Mouse (Mus musculus): ENCODE measurements at regions not wholly inside any gene's neighbourhood (a gene's known extent, or its start where the extent isn't known, plus 50 kb on each side); places are given as distances from the start of the nearest gene placed in this dataset.

- H3K27ac ChIP-seq: no peak overlapping the region
- DNase-seq (ENCODE audit: low spot score): no peak
- no peaks in the 10 kb centered on the region for H3K27me3 ChIP-seq (ENCODE audit: low read depth, poor library complexity, severe bottlenecking)
- 81% methylated on average over 3 of the region's 3 CpGs for WGBS
- H3K4me3 ChIP-seq: no peak overlapping the region
- H3K9me3 ChIP-seq (replicated peaks): no peaks in the 10 kb centered on the region
- peaks cover 4% of the 10 kb centered on the region for H3K4me1 ChIP-seq
- no peaks in the 10 kb centered on the region for H3K36me3 ChIP-seq
Measured at GRCm38 (mm10) chr15:63662183-63662582, 182.8 kb downstream of the Gsdmc2 start.

GRCm38 (mm10) chr15:63658031-63658521, 186.9 kb downstream of the Gsdmc2 start:
- WGBS: 80% methylated on average over 9 of the region's 9 CpGs
- DNase-seq (ENCODE audit: low spot score): peak; percentile 29
- H3K4me1 ChIP-seq: peaks cover 4% of the 10 kb centered on the region
- no peak overlapping the region for H3K4me3 ChIP-seq
- H3K27me3 ChIP-seq (ENCODE audit: low read depth, poor library complexity, severe bottlenecking): no peaks in the 10 kb centered on the region
- no peak overlapping the region for H3K27ac ChIP-seq
- H3K9me3 ChIP-seq (replicated peaks): no peaks in the 10 kb centered on the region
- no peaks in the 10 kb centered on the region for H3K36me3 ChIP-seq

GRCm38 (mm10) chr15:63652216-63652961, 192.6 kb downstream of the Gsdmc2 start:
- Histone ChIP-seq H3K9me3 (replicated peaks) (no peaks in the 10 kb centered on the region), H3K4me3 (no peak overlapping the region), H3K4me1 (peaks cover 14% of the 10 kb centered on the region), H3K27ac (peak overlapping the region; percentile 14; the same call in 1 of the 2 replicates), H3K27me3 (ENCODE audit: low read depth, poor library complexity, severe bottlenecking) (no peaks in the 10 kb centered on the region), H3K36me3 (no peaks in the 10 kb centered on the region)
- DNase-seq (ENCODE audit: low spot score): peak; percentile 89
- WGBS: 40% methylated on average over 11 of the region's 11 CpGs

- Histone ChIP-seq H3K4me3 (no peak overlapping the region), H3K36me3 (no peaks in the 10 kb centered on the region), H3K4me1 (peaks cover 14% of the 10 kb centered on the region), H3K27ac (no peak overlapping the region), H3K9me3 (replicated peaks) (no peaks in the 10 kb centered on the region), H3K27me3 (ENCODE audit: low read depth, poor library complexity, severe bottlenecking) (no peaks in the 10 kb centered on the region)
- DNase-seq (ENCODE audit: low spot score): no peak
- WGBS: 84% methylated on average over 7 of the region's 7 CpGs
Measured at GRCm38 (mm10) chr15:63651120-63651519, 193.9 kb downstream of the Gsdmc2 start.

GRCm38 (mm10) chr15:63648142-63648989, 196.6 kb downstream of the Gsdmc2 start:
- WGBS: 88% methylated on average over 12 of the region's 12 CpGs
- no peak for DNase-seq (ENCODE audit: low spot score)
- H3K27ac ChIP-seq: no peak overlapping the region
- H3K4me1 ChIP-seq: peaks cover 14% of the 10 kb centered on the region
- H3K27me3 ChIP-seq (ENCODE audit: low read depth, poor library complexity, severe bottlenecking): no peaks in the 10 kb centered on the region
- no peaks in the 10 kb centered on the region for H3K9me3 ChIP-seq (replicated peaks)
- no peak overlapping the region for H3K4me3 ChIP-seq
- no peaks in the 10 kb centered on the region for H3K36me3 ChIP-seq

GRCm38 (mm10) chr15:63624814-63625213, 220.2 kb downstream of the Gsdmc2 start:
- Histone ChIP-seq H3K4me1 (peaks cover 7% of the 10 kb centered on the region), H3K27me3 (ENCODE audit: low read depth, poor library complexity, severe bottlenecking) (no peaks in the 10 kb centered on the region), H3K27ac (no peak overlapping the region), H3K4me3 (no peak overlapping the region), H3K9me3 (replicated peaks) (no peaks in the 10 kb centered on the region), H3K36me3 (no peaks in the 10 kb centered on the region)
- DNase-seq (ENCODE audit: low spot score): no peak

GRCm38 (mm10) chr15:63624249-63624648, 220.7 kb downstream of the Gsdmc2 start:
- H3K9me3 ChIP-seq (replicated peaks): no peaks in the 10 kb centered on the region
- 60% methylated on average over 2 of the region's 2 CpGs for WGBS
- H3K27ac ChIP-seq: no peak overlapping the region

GRCm38 (mm10) chr15:63616506-63617208, 228.3 kb downstream of the Gsdmc2 start:
- Histone ChIP-seq H3K9me3 (replicated peaks) (no peaks in the 10 kb centered on the region), H3K36me3 (no peaks in the 10 kb centered on the region), H3K27me3 (ENCODE audit: low read depth, poor library complexity, severe bottlenecking) (no peaks in the 10 kb centered on the region), H3K4me3 (no peak overlapping the region), H3K4me1 (no peaks in the 10 kb centered on the region), H3K27ac (no peak overlapping the region)
- WGBS: 85% methylated on average over 8 of the region's 8 CpGs
- DNase-seq (ENCODE audit: low spot score): no peak

More at GRCm38 (mm10) chr15:63624249-63624648, 220.7 kb downstream of the Gsdmc2 start:
- Histone ChIP-seq H3K4me3 (no peak overlapping the region), H3K4me1 (peaks cover 7% of the 10 kb centered on the region), H3K36me3 (no peaks in the 10 kb centered on the region), H3K27me3 (ENCODE audit: low read depth, poor library complexity, severe bottlenecking) (no peaks in the 10 kb centered on the region)
- no peak for DNase-seq (ENCODE audit: low spot score)

GRCm38 (mm10) chr15:63614191-63614590, 230.8 kb downstream of the Gsdmc2 start:
- H3K9me3 ChIP-seq (replicated peaks): no peaks in the 10 kb centered on the region
- no peaks in the 10 kb centered on the region for H3K36me3 ChIP-seq
- WGBS: 87% methylated on average over 2 of the region's 2 CpGs
- H3K27ac ChIP-seq: no peak overlapping the region
- no peaks in the 10 kb centered on the region for H3K27me3 ChIP-seq (ENCODE audit: low read depth, poor library complexity, severe bottlenecking)
- H3K4me3 ChIP-seq: no peak overlapping the region
- H3K4me1 ChIP-seq: no peaks in the 10 kb centered on the region
- no peak for DNase-seq (ENCODE audit: low spot score)

- Histone ChIP-seq H3K27ac (no peak overlapping the region), H3K4me1 (no peaks in the 10 kb centered on the region), H3K4me3 (no peak overlapping the region), H3K9me3 (replicated peaks) (no peaks in the 10 kb centered on the region), H3K27me3 (ENCODE audit: low read depth, poor library complexity, severe bottlenecking) (no peaks in the 10 kb centered on the region), H3K36me3 (no peaks in the 10 kb centered on the region)
- no peak for DNase-seq (ENCODE audit: low spot score)
- WGBS: 97% methylated on average over 1 of the region's 1 CpGs
Measured at GRCm38 (mm10) chr15:63613120-63613519, 231.9 kb downstream of the Gsdmc2 start.

- Histone ChIP-seq H3K27ac (no peak overlapping the region), H3K4me3 (no peak overlapping the region), H3K36me3 (no peaks in the 10 kb centered on the region), H3K27me3 (ENCODE audit: low read depth, poor library complexity, severe bottlenecking) (no peaks in the 10 kb centered on the region), H3K9me3 (replicated peaks) (no peaks in the 10 kb centered on the region), H3K4me1 (no peaks in the 10 kb centered on the region)
- WGBS: 93% methylated on average over 3 of the region's 3 CpGs
- no peak for DNase-seq (ENCODE audit: low spot score)
Measured at GRCm38 (mm10) chr15:63611161-63611560, 233.8 kb downstream of the Gsdmc2 start.

- no peak for DNase-seq (ENCODE audit: low spot score)
- Histone ChIP-seq H3K36me3 (no peaks in the 10 kb centered on the region), H3K9me3 (replicated peaks) (no peaks in the 10 kb centered on the region), H3K4me3 (no peak overlapping the region), H3K27me3 (ENCODE audit: low read depth, poor library complexity, severe bottlenecking) (no peaks in the 10 kb centered on the region), H3K4me1 (peaks cover 7% of the 10 kb centered on the region; the same call in 1 of the 2 replicates), H3K27ac (no peak overlapping the region)
- 88% methylated on average over 8 of the region's 8 CpGs for WGBS
Measured at GRCm38 (mm10) chr15:63603100-63603714, 241.8 kb downstream of the Gsdmc2 start.

Measured in limb, embryonic 10.5 days (tissue).